Mouse (Mus musculus) ES-E14 (cell line): Measurements from ENCODE around the gene Pdzd9. TPM values are rescaled to one million over a fixed set of nuclear protein-coding genes. Genes with fewer than 3 reads are reported as not detected.

Experiments used
- DNase-seq: peaks from one replicate; pipeline ENCODE4 v3.0.0-alpha.2; 2013; ENCODE audit warnings: low read depth, low spot score
- H3K27ac ChIP-seq: 2 replicates; pipeline ENCODE4 v1.5.1; 2012; ENCODE audit warnings: low read depth, mild to moderate bottlenecking, low read length, moderate library complexity, mixed read lengths; ENCODE audit not compliant: poor library complexity, insufficient read depth, severe bottlenecking
- H3K36me3 ChIP-seq: 2 replicates; pipeline ENCODE4 v1.6.1; 2012; ENCODE audit warnings: mild to moderate bottlenecking, low read length, moderate library complexity, mixed read lengths; ENCODE audit not compliant: control insufficient read depth, poor library complexity, insufficient read depth, severe bottlenecking
- H3K4me1 ChIP-seq, 2 experiments: fragments of 150-350 bp in 1 of 2; sonication (generic) in 1 of 2; 2 replicates each; pipeline ENCODE4 v1.6.1; 2012; ENCODE audit warnings: low read length in 2 of 2, mild to moderate bottlenecking in 1 of 2, mixed read lengths in 1 of 2; ENCODE audit not compliant: control insufficient read depth in 2 of 2, insufficient read depth in 2 of 2, poor library complexity in 1 of 2
- H3K4me3 ChIP-seq, 2 experiments: fragments of 150-350 bp in 1 of 2; sonication (generic) in 1 of 2; 2 replicates each; pipeline ENCODE4 v1.5.1; 2012; ENCODE audit warnings: low read length in 2 of 2, low read depth in 1 of 2, mild to moderate bottlenecking in 1 of 2, mixed read lengths in 1 of 2; ENCODE audit not compliant: insufficient read depth in 1 of 2, poor library complexity in 1 of 2, severe bottlenecking in 1 of 2
- H3K9ac ChIP-seq: 2 replicates; pipeline ENCODE4 v1.6.1; 2012; ENCODE audit warnings: low read depth, mild to moderate bottlenecking, low read length, mixed read lengths; ENCODE audit not compliant: poor library complexity, insufficient read depth, severe bottlenecking
- H3K9me3 ChIP-seq: fragments of 150-350 bp; sonication (generic); 2 replicates; pipeline ENCODE4 v1.6.1; 2012; ENCODE audit warnings: low read depth, mild to moderate bottlenecking, low read length; ENCODE audit not compliant: control insufficient read depth, insufficient read depth
- CHD2 ChIP-seq: IDR thresholded peaks from 2 replicates; pipeline ENCODE4 v1.6.1; 2014; ENCODE audit warnings: mild to moderate bottlenecking, low read depth, low read length, inconsistent platforms
- HCFC1 ChIP-seq: IDR thresholded peaks from 2 replicates; pipeline ENCODE4 v1.6.1; 2012; ENCODE audit warnings: low read length, inconsistent platforms, borderline replicate concordance; ENCODE audit not compliant: insufficient read depth
- MAFK ChIP-seq: IDR thresholded peaks from 2 replicates; pipeline ENCODE4 v1.6.1; 2014; ENCODE audit warnings: mild to moderate bottlenecking, low read depth, low read length, inconsistent platforms; ENCODE audit not compliant: insufficient read depth
- ZC3H11A ChIP-seq: IDR thresholded peaks from 2 replicates; pipeline ENCODE4 v1.6.1; 2012; ENCODE audit warnings: low read depth, mild to moderate bottlenecking, inconsistent platforms, low read length, borderline replicate concordance
- ZNF384 ChIP-seq: IDR thresholded peaks from 2 replicates; pipeline ENCODE4 v1.6.1; 2012; ENCODE audit warnings: low read depth, low read length, inconsistent platforms
- in situ Hi-C, 2 experiments: fragments of 600-800 bp; cut with MboI; formaldehyde crosslinking; loops; one replicate each; pipeline ENCODE4 v1.15.1; 2025; ENCODE audit warnings: low sequenced_read_pairs in 2 of 2, inconsistent platforms in 1 of 2; ENCODE audit not compliant: unreplicated experiment in 2 of 2
- total RNA-seq: library from RNA; depleted of rRNA; stranded (reverse); fragments of 300-350 nt; gene quantifications from 2 replicates; pipeline ENCODE4 v1.2.3, GENCODE M21; 2012

Pdzd9 gene
- total RNA-seq, 1 experiment: 0.58 TPM

GRCm38 (mm10) chr7:120679023-120679422 is 8.9 kb upstream of the Pdzd9 start:
- no peak overlapping the region for H3K4me3 ChIP-seq
- DNase-seq: no peak
- H3K9me3 ChIP-seq: no peaks in the 10 kb centered on the region
- no peak for TF ChIP-seq ZC3H11A
- no peak overlapping the region for H3K27ac ChIP-seq
- peaks cover 4 to 5% of the 10 kb centered on the region in 2 experiments; a peak in 3 of 4 replicates for H3K4me1 ChIP-seq
- H3K9ac ChIP-seq: no peak overlapping the region
- in situ Hi-C loops: no loop called here
- no peaks in the 10 kb centered on the region for H3K36me3 ChIP-seq

- H3K9ac ChIP-seq: peak overlapping the region; percentile 97
- DNase-seq: no peak
- H3K4me3 ChIP-seq: peak overlapping the region; percentile 97 to 100
- TF ChIP-seq CHD2 (no peak), MAFK (no peak), ZC3H11A (no peak), HCFC1 (no peak), ZNF384 (no peak)
- in situ Hi-C loops: no loop called here
- H3K9me3 ChIP-seq: no peaks in the 10 kb centered on the region
- H3K36me3 ChIP-seq: no peaks in the 10 kb centered on the region
- H3K27ac ChIP-seq: no peak overlapping the region
- peaks cover 4 to 5% of the 10 kb centered on the region in 2 experiments; a peak in 3 of 4 replicates for H3K4me1 ChIP-seq
Measured at GRCm38 (mm10) chr7:120677764-120678531, 7.8 kb upstream of the Pdzd9 start.

GRCm38 (mm10) chr7:120677001-120677643 is 7.0 kb upstream of the Pdzd9 start, which contains the start of gene Mosmo:
Mosmo (plus strand) TSS chr7:120677618.
- peak within 1 kb of the TSS; percentile 97 to 100 for H3K4me3 ChIP-seq
- in situ Hi-C loops: no loop called here
- no peaks in the 10 kb centered on the region for H3K9me3 ChIP-seq
- H3K9ac ChIP-seq: peak within 1 kb of the TSS; percentile 97
- no peak within 1 kb of the TSS for H3K27ac ChIP-seq
- no peaks in the 10 kb centered on the region for H3K36me3 ChIP-seq
- DNase-seq: no peak
- peaks cover 4 to 5% of the 10 kb centered on the region in 2 experiments; a peak in 3 of 4 replicates for H3K4me1 ChIP-seq
- TF ChIP-seq MAFK (no peak), HCFC1 (no peak; the same call in 1 of the 2 replicates), ZNF384 (no peak), ZC3H11A (no peak), CHD2 (no peak)

GRCm38 (mm10) chr7:120671271-120671670 is 1.1 kb upstream of the Pdzd9 start:
- Histone ChIP-seq H3K36me3 (no peaks in the 10 kb centered on the region), H3K4me3 (no peak overlapping the region), H3K4me1 (no peaks in the 10 kb centered on the region), H3K9ac (no peak overlapping the region), H3K27ac (no peak overlapping the region), H3K9me3 (no peaks in the 10 kb centered on the region)
- in situ Hi-C loops: loop anchor here (5.0 kb wide), 1 partner anchor 156 kb away; no protein-coding TSS in a partner anchor
- TF ChIP-seq MAFK: no peak
- no peak for DNase-seq
